In the genomic region with DNA sequence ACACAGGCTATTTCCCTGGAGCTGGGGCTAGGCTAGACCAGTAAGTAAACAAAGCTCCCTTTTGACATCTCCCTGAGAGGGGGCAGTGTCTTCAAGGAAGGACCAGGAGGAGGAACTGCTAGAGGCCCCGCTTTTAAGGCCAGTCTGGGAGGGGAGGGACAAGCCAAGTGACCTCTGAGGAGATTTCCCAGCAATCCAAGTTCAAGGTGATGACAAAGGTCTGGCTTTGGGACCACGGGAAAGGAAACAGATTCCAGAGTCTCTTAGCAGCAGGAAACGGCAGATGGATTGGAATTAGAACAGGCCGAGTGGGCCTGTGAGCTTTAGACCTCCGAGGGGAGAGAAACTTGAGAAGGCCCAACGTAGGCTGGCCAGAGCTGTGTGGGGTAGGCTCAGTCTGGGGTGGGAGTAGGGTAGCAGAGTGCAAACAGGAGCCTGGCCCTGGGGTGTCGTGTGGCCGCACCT, we compare ENCODE assay signal across 9 mouse cellular contexts.
DNase-seq lines count a peak whose midpoint lies in the region; ATAC-seq and TF ChIP-seq lines count a peak whose summit lies in the region.
"Had no signal": no experiment of that assay in that cellular context is flagged by ENCODE, and none has a peak within 500 bp of the region (broad histone marks: within the 10 kb centered on the region; RNA-seq: fewer than 3 reads in every experiment).

No protein-coding gene starts in this region.

- H3K27me3 ChIP-seq in spleen, adult 2 months (ENCODE audit: control insufficient read depth, insufficient read depth, low read length), result no peaks in the 10 kb centered on the region
- no peaks in the 10 kb centered on the region for H3K27me3 ChIP-seq in stomach, embryonic 16.5 days (ENCODE audit: control insufficient read depth, insufficient read depth, low read length)

- intact Hi-C loops in heart, postnatal 25 days (cut with DNase I), result no loop called here

- WGBS in spleen, adult 2 months, result 80% methylated on average over 8 of the region's 8 CpGs
- WGBS in stomach, embryonic 16.5 days, result 15% methylated on average over 8 of the region's 8 CpGs

- H3K4me1 ChIP-seq in spleen, adult 2 months (ENCODE audit: control insufficient read depth, insufficient read depth, insufficient read length), result no peaks in the 10 kb centered on the region
- peaks cover 21% of the 10 kb centered on the region for H3K4me1 ChIP-seq in stomach, embryonic 16.5 days (ENCODE audit: control insufficient read depth, insufficient read depth, low read length)

- no peaks in the 10 kb centered on the region for H3K9me3 ChIP-seq in stomach, embryonic 16.5 days (replicated peaks; ENCODE audit: control insufficient read depth, low read length)

- H3K36me3 ChIP-seq in spleen, adult 2 months (ENCODE audit: control insufficient read depth, insufficient read depth, low read length), result no peaks in the 10 kb centered on the region
- H3K36me3 ChIP-seq in stomach, embryonic 16.5 days (ENCODE audit: control insufficient read depth, insufficient read depth, low read length), result no peaks in the 10 kb centered on the region

- peak; percentile 70 for ATAC-seq in stomach, embryonic 16.5 days (ENCODE audit: insufficient read depth, low FRiP score)

- no peak overlapping the region for H3K4me3 ChIP-seq in spleen, adult 2 months (ENCODE audit: extremely low read depth, insufficient read depth, insufficient read length)
- H3K4me3 ChIP-seq in stomach, embryonic 16.5 days (replicated peaks; ENCODE audit: low read length), result no peak overlapping the region
- H3K4me3 ChIP-seq: left cerebral cortex, adult 2 months had no signal

- H3K9ac ChIP-seq in stomach, embryonic 16.5 days (ENCODE audit: low read length), result no peak overlapping the region

- no peak for DNase-seq in spleen, adult 2 months (ENCODE audit: low read depth in 1 of 2, low spot score in 2 of 2)
- no peak for DNase-seq in spleen, postnatal 10 days (ENCODE audit: low spot score in 2 of 2)
- peak; percentile 44 for DNase-seq in heart, postnatal 25 days (ENCODE audit: low spot score)
- DNase-seq in kidney, postnatal 25 days, result peak; percentile 29 to 64
- no peak for DNase-seq in right cerebral cortex, postnatal 14 days
- no peak for DNase-seq in thymus, postnatal 10 days (ENCODE audit: low spot score in 2 of 2)
- no peak for DNase-seq in adrenal gland, adult 8-10 months

- H3K27ac ChIP-seq in spleen, adult 2 months (ENCODE audit: insufficient read depth, low read length), result peak overlapping the region; percentile 21; the same call in 1 of the 2 replicates
- H3K27ac ChIP-seq in stomach, embryonic 16.5 days (ENCODE audit: low read length), result peak overlapping the region; percentile 80
- H3K27ac ChIP-seq: left cerebral cortex, adult 2 months had no signal

- no peak for TF ChIP-seq CTCF in spleen, adult 2 months (IDR thresholded peaks at IDR 0.05; ENCODE audit: extremely low read depth, insufficient read depth, insufficient read length, insufficient replicate concordance)

- no peak overlapping the region for H3K4me2 ChIP-seq in stomach, embryonic 16.5 days (ENCODE audit: low read depth, low read length)

- TF ChIP-seq POLR2A in spleen, adult 2 months (IDR thresholded peaks at IDR 0.05; ENCODE audit: low read depth, low read length), result no peak

Comparison
In these comparisons a context has a peak if more than half of its experiments do, and no peak if none do; other contexts are left out.
1. DNase-seq: peak in heart, postnatal 25 days (single experiment) and kidney, postnatal 25 days (2 of 2); none in spleen, adult 2 months (0 of 2), spleen, postnatal 10 days (0 of 2), right cerebral cortex, postnatal 14 days (single experiment), thymus, postnatal 10 days (0 of 2) and adrenal gland, adult 8-10 months (single experiment).